Mouse (Mus musculus) heart, adult 8-10 months (tissue): Measurements from ENCODE around the gene Wdr13. TPM values are rescaled to one million over a fixed set of nuclear protein-coding genes. Genes with fewer than 3 reads are reported as not detected.

Source experiments
- DNase-seq: peaks from one replicate; pipeline ENCODE4 v3.0.0; 2022; ENCODE audit warnings: low spot score
- total RNA-seq, 4 experiments: library from RNA; stranded (reverse); gene quantifications; 2 replicates each; pipeline ENCODE4 v1.2.4; 2022

The Wdr13 gene
- 10 to 100 TPM; 34.2 to 48.2 (median 41.0) TPM for total RNA-seq

- DNase-seq: peak; percentile 89
These were observed at the start of gene Wdr13 for GRCm38 (mm10) chrX:8132017-8132976. Wdr13 (minus strand) TSS chrX:8132892.

GRCm38 (mm10) chrX:8179646-8180045 lies 47.0 kb upstream of the Wdr13 start:
- no peak for DNase-seq

GRCm38 (mm10) chrX:8178871-8179270 lies 46.2 kb upstream of the Wdr13 start:
- DNase-seq: no peak

GRCm38 (mm10) chrX:8175504-8176385 lies 43.1 kb upstream of the Wdr13 start, which contains the start of gene Tbc1d25:
Tbc1d25 (minus strand) TSS chrX:8176181.
- peak; percentile 83 for DNase-seq

- DNase-seq: no peak
These were observed 42.4 kb upstream of the Wdr13 start for GRCm38 (mm10) chrX:8175169-8175503.

GRCm38 (mm10) chrX:8167716-8168647 lies 35.3 kb upstream of the Wdr13 start:
- DNase-seq: no peak

- DNase-seq: no peak
These were observed 31.8 kb upstream of the Wdr13 start for GRCm38 (mm10) chrX:8164471-8164870.

GRCm38 (mm10) chrX:8163076-8163475 lies 30.4 kb upstream of the Wdr13 start:
- DNase-seq: no peak

GRCm38 (mm10) chrX:8145153-8145991 lies 12.7 kb upstream of the Wdr13 start, which contains the start of gene Rbm3:
Rbm3 (minus strand) TSS chrX:8145880.
- DNase-seq: peak; percentile 87

GRCm38 (mm10) chrX:8143750-8144149 lies 11.1 kb upstream of the Wdr13 start:
- no peak for DNase-seq

GRCm38 (mm10) chrX:8142948-8143347 lies 10.3 kb upstream of the Wdr13 start:
- DNase-seq: no peak

- DNase-seq: no peak
These were observed 8.4 kb upstream of the Wdr13 start for GRCm38 (mm10) chrX:8141058-8141457.

- no peak for DNase-seq
These were observed 7.8 kb upstream of the Wdr13 start for GRCm38 (mm10) chrX:8140446-8140845.

GRCm38 (mm10) chrX:8139480-8139879 lies 6.8 kb upstream of the Wdr13 start:
- DNase-seq: no peak

- no peak for DNase-seq
These were observed 3.2 kb upstream of the Wdr13 start for GRCm38 (mm10) chrX:8135886-8136285.

GRCm38 (mm10) chrX:8131393-8131792 lies 1.3 kb downstream of the Wdr13 start:
- no peak for DNase-seq

GRCm38 (mm10) chrX:8125235-8125634 lies 7.5 kb downstream of the Wdr13 start:
- no peak for DNase-seq

- DNase-seq: no peak
These were observed 8.7 kb downstream of the Wdr13 start for GRCm38 (mm10) chrX:8123821-8124470.

GRCm38 (mm10) chrX:8117264-8117663 lies 15.4 kb downstream of the Wdr13 start:
- no peak for DNase-seq

GRCm38 (mm10) chrX:8115275-8115674 lies 17.4 kb downstream of the Wdr13 start:
- DNase-seq: no peak
